Mouse (Mus musculus) layer of hippocampus, adult 8-10 months (tissue): Measurements from ENCODE around the gene Olfr553. TPM values are rescaled to one million over a fixed set of nuclear protein-coding genes. Genes with fewer than 3 reads are reported as not detected.
A peak's percentile ranks its signal among the peaks of the same experiment; 100 is the strongest.
"Not testable (repeated sequence)": the region's sequence is repeated elsewhere in the genome, so short reads cannot be mapped to it uniquely, and the experiment has no call there.

Experiments
- DNase-seq, 2 experiments: peaks; one replicate each; pipeline ENCODE4 v3.0.0; 2022; ENCODE audit warnings: low spot score in 2 of 2
- total RNA-seq, 4 experiments: library from RNA; stranded (reverse); gene quantifications; 2 replicates each; pipeline ENCODE4 v1.2.4; 2022

Olfr553 gene
- total RNA-seq = not detected

DNA sequence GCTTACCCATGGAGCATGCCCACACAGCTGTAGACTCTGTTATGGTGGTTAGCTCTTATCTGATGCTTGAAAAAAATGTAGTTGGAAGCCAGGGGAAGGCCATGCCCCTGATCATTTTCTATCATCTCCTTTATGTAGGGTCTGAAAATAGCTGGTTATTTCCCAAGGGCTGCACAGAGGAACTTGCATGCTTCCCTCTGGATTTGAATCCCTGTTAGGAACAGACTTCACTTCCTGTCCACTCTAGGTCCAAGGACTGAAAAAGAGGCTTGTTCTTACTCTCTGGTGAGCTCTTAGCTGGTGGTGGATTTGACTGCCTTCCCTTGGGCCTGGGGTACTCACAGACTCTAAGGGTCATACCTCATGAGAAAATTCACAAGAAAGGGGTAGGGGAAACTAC, at the start of gene Olfr553:
Gene Olfr553 (minus strand): TSS at position 101 of the 400 bp plus-strand sequence.
- no peak for DNase-seq

DNA sequence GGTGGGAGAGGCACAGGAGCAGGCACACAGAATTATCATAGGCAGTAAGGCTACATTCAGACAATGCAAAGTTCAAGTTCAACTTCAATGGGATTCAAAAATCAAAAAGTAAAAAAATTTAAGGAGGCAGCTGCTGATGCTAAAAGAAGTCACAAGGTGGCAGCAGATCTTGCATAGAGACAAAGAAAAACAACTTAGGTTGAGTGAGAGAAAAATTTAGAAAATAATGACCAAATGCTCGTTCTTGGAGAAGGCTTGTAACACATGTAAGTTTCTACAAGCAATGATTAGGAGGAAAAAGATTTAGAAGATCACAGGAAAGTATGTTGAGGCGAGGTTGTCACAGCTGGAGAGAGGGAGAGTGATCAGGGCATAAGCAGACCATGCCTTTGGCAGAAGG, 47.4 kb upstream of the Olfr553 start:
- no peak for DNase-seq

DNA sequence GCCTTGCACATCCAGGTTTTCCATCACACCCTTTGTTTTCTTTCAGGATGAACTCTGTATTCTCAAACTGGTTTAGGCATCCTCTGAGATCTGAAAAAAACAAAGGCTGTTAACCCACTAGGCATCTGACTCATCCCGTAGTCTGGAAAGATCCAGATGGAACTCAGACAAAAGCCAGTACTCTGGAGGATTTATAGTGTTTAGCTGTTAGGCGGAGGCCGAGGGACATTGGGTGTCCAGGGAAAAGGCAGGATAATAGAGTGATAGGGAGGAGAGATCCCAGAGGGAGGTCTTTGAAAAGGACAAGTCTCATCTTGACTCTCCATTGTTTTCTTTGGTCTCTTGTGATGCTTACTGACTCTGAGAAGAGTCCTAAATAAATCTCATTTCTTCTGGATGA, 46.6 kb upstream of the Olfr553 start, which contains the start of gene Olfr556:
Gene Olfr556 (plus strand): TSS at position 301 of the 400 bp plus-strand sequence.
- DNase-seq = no peak

DNA sequence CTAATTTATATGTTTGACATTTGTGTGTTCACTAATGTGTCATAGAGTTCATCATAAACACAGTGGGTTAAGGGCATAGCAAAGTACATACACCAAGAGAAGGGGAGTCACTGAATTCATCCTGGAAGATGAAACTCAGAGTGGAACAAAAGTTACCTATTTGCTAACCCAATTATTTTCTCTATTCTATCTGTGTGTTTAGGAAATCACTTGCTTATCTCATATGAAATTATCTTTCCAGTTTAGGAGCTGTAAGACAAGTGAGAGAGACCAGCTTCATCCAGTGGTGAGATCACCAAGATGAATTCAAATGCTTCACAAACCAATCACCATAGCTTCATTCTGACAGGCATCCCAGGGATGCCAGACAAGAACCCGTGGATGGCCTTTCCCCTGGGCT, 40.5 kb upstream of the Olfr553 start, which contains the start of gene Olfr555:
Gene Olfr555 (plus strand): TSS at position 301 of the 400 bp plus-strand sequence.
- no peak for DNase-seq

DNA sequence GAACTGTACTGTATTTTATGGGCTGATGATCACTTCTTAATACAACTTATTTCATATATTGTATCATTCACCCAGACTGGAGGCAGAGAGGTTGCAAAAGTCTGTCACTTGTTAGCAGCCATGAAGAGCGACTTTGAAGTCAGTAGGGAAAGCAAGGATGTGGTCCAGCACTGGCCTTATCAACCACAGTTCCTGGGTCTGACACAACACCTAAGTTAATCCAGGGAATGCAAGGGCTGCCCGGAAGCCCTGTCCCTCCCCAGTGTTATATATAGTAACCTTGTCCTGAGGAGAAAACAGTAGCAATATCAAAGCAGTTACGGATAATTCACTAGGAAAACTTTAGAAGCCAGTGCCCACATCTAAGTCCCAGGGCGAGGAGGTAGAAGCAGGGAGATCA, 26.9 kb upstream of the Olfr553 start:
- DNase-seq = not testable (repeated sequence)

DNA sequence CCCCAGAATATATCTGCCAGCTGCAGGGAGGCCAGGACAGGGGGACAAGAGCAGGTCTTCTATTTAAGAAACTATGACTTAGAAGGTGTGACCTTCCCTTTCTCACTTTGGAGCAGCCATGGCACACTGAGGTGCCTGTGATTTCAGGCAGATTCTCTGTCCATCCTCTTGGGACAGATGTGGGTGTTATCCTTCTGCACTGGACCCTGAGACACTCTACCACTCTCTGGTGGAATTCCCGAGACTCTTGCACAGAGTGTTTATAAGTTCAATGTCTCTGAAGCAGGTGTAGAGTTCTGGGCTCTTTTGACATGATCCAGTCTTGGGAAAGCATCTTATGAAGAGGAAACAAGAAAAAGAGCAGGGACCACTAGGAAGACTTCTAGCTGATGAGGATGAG, 20.1 kb upstream of the Olfr553 start, which contains the start of gene Olfr554:
Gene Olfr554 (plus strand): TSS at position 301 of the 400 bp plus-strand sequence.
- DNase-seq = no peak

DNA sequence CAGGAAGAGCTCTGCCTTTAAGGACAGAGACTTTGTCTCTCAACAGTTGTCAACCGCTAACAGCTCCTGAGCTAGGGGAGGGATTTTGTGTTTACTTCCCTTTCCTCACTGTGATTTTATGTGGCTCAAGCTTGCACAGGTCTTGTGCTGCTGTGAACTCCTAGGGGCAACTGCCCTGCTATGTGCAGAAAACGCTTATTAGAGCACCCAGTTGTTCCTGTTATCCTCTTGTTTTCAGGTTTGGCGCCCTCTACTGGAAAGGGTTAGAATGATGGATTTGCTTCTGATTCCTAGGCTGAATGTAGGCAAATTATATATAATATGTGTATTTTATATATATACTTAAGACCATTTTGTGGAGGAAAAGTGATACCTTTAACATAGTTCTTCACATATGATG, 18.6 kb upstream of the Olfr553 start:
- peak in 1 of 2 experiments; percentile 19 for DNase-seq

DNA sequence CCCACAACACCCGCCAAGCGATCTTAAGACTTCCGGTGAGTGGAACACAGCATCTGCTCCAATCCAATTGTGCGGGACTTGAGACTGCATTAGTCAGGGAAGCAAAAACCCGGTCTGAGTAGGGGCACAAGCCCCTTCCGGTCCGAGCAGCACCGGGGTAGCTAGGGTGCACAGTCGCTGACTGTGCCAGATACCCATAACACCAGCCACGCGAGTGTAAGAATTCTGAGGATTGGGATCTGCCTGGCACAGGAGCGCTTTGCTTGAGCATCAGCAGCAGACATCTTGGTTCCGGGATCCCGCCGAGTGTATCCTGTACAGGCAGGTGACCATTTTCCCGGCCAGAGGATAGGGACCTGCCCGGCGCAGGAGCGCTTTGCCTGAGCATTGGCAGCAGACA, 2.4 kb upstream of the Olfr553 start:
- not testable (repeated sequence) for DNase-seq

DNA sequence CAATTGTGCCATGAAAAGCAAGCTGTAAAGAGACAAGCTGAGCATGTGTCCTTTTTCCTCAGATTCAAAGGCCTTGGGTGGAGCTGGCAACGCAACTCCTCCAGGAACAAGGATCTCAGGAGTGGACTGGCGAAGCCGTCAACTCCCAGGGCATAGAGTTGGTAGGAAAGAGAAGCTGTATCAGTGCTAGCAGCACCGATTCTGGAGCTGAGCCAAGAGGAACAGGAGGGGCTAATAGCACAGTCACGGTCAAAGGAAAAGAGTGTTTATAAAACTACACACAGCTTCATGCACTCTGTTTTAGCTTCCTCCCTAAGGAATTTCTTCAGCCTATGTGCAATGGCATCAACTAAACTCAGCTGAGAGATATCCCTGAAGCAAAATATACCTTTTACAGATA, 1.6 kb upstream of the Olfr553 start:
- DNase-seq = no peak

DNA sequence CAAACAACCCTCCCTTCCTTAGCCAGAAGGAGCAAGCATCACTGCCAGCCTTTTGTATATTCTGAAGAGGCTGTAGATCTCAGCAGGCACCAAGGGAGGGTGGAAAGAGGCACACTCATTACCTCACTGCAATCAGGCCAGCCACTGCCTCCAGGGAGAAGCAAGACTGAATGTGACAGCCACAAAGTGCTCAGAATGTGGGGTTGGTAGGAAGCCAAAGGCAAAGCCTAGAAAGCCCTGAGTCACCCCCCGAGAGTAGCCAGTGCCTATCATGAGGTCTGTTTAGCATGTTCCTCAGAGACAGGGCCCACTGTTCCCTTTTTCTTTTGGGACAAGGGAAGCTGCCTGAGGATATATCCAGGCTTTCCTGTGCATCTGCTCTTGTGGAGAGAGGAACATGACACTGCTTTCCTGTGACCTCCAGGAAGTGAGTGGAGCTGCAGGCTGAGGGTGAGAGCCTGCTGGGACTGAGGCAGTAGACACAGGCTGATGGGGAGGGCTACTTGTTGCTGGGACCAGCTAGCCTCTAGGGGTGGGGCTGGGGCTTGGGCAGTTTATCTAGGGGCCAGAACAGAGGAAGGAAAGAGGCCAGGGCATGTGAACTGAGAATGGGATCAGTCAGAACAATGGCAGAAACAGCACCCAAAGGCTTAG, 20.5 kb downstream of the Olfr553 start, which contains the start of gene Olfr552:
Gene Olfr552 (plus strand): TSS at position 393 of the 654 bp plus-strand sequence.
- DNase-seq = no peak

DNA sequence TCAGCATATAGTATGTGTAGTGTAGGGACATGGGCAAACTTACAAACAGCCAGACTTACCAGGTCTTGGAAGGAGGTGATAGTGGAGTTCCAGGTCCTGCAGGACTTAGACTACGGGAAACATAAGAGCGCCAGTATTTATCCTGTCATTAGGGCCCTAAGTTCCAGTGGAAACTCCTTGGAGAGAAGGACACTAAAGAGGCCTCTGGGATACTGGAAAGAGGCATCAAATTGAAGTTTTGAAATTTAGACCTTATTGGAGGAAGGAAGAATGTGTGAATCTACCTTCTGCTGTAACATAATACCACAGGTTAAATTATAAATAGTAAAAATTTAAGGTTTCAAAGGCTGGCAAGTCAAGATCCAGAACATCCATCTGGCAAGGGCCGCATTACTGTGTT, 26.2 kb downstream of the Olfr553 start, which contains the start of gene Olfr551:
Gene Olfr551 (minus strand): TSS at position 101 of the 400 bp plus-strand sequence.
- DNase-seq = no peak

DNA sequence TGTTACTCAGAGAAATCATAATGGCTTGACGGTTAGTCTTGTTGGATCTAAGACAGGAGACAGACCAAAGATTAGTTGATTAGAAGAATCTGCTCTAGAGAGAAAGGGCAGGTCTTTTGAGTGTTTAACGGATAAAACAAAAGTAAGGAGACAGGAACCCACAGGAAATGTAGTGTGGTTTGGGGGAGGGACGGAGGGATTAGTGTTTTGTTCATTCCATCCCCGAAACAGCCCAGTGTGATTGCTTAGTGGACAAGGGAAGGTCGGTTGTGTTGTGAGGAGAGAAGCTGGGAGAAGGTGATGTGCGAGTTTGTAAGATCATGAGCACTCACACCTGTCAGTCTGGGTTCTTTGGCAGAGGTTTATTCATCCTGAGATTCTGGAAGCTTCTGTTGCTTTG, 42.0 kb downstream of the Olfr553 start:
- no peak for DNase-seq

DNA sequence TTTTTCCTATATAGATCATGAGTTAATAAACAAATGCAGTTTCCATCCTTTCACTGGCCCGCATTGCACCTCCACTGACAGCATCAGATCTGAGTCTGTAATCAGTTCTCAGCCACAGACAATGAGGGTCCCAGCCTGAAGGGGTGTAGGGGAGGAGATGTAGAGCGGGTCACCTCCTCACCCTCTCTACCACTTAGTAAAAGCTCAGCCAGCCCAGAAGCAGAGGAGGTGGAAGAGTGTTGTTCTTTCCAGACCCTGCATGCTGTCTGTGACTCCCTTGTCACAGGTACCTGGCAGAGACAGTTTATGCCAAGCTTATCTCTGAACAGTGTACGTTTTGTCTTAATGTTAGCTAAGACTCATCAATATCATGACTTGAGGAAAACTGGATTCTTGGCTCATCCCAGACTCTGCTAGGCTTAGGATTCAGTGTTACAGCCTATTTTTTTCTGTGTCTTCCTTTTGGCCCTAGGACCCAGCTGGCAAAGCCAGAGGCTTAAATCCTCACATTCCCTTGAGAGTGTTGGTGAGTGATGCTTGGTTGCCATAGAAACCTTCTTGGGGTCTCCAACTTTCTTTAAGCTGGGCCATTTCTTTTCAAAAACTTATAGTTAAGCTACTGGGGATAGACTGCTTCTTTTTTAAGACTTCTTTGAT, 44.7 kb downstream of the Olfr553 start:
- no peak for DNase-seq

DNA sequence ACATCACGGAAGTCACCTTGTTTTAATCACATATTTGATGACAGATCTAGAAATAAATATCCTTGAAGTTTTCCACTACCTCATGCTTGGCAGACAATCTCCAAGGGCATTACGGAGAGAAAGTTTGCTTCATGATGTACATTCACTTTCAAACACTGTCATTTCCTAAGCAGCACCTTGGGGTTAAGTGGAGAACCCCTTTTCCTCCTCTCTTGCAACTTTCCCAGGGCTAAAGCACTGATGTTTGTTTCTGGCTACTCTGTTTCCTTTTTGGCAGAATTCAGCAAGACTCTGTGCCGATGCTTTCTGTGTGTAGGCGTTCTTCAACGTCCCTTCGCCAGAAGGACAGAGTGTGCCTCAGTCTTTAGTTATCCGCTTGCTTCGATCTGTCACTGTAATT, 46.9 kb downstream of the Olfr553 start, which contains the start of gene Olfr550:
Gene Olfr550 (plus strand): TSS at position 301 of the 400 bp plus-strand sequence.
- DNase-seq = no peak

DNA sequence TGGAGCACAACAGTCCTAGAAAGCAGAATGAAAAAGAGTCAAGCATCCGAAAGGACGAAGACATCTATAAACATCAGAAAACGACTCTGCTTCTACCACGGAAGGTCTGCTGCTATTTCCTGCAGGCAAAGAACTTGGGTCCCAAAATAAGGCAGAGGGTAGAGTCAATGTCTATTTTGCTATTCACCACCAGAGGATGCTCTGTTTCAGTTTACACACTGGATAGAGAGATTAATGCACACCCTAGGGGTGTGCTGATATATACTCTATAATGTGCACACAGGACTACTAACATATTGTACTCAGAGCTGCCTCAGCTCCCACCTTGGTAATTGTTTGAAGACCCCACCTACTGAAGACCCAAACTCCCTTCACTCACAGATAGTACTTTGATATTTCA, 51.8 kb downstream of the Olfr553 start:
- DNase-seq = no peak

DNA sequence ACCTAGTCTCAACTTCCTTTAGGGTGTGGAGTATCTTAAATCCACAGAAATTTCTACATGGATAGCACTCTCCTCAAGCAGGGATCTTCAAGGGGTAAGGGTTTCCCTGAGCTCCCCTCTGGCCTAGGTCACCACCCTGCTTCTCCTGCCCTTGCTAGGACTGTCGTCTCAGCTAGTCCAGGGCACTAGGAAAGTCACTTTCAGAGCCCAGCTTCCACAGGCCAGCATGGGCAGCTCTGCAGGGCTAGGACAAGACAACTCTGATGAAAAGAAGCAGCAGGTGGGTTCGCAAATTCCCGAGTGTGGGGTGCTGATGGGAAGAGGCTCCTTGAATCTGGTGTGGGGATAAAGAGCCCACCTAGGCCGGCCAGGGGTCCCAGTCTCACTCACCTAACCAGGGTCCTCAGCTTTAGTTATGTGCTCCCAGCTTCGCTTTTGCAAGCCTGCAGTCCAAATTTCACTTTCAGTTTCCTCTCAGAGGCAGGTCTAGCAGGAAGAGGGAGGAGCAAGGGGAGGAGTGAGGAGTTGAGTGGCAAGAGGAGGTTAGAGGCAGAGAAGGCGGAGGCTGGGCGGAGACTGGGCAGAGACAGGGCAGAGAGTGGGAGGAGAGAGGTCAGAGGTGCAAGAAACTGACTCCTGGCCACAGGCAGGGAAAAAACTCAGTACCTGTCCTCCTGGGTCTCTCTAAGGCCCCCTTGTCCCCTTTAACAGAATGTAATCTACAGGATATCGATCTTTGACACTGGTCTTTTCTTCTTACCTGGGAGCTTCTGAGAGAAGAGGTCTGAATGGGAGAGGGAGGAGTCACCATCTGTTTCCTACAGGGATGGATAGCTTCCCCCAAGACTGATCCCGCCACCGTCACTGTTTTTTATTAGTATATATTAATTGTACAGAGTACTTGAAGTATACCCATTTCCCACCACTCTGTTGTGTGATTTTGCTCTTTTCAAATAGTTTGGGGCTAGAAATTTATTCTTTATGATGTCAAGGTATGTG, 52.7 kb downstream of the Olfr553 start, which contains the start of gene Trim21:
Gene Trim21 (minus strand): TSS at position 488 of the 999 bp plus-strand sequence.
- peak; percentile 34 to 38 for DNase-seq

Other genes with a start within 250 kb of the Olfr553 start
- gene Rrm1, start 176.5 kb downstream of the Olfr553 start, total RNA-seq = 10 to 100 TPM; 10.7 to 12.0 (median 11.5) TPM
- gene Olfr543, start 136.5 kb downstream of the Olfr553 start, total RNA-seq = not detected
- not detected for gene Olfr544, start 129.9 kb downstream of the Olfr553 start, total RNA-seq
- not detected for gene Olfr545, start 118.6 kb downstream of the Olfr553 start, total RNA-seq
- not detected for gene Olfr547, start 83.5 kb downstream of the Olfr553 start, total RNA-seq
- not detected for gene Olfr548-ps1, start 77.3 kb downstream of the Olfr553 start, total RNA-seq
- gene Olfr549, start 68.3 kb downstream of the Olfr553 start, total RNA-seq = not detected
- gene Trim21, start 52.7 kb downstream of the Olfr553 start, total RNA-seq = 1 to 10 TPM; 3.5 to 5.9 (median 4.8) TPM
- gene Olfr550, start 46.8 kb downstream of the Olfr553 start, total RNA-seq = 1 to 10 TPM; 1.3 to 3.4 (median 2.2) TPM
- not detected for gene Olfr551, start 26.3 kb downstream of the Olfr553 start, total RNA-seq
- gene Olfr552, start 20.4 kb downstream of the Olfr553 start, total RNA-seq = under 1 TPM; 0.14 to 0.33 (median 0.18) TPM
- gene Olfr554, start 20.2 kb upstream of the Olfr553 start, total RNA-seq = under 1 TPM in 1 of 4 experiments, not detected in 3; 0.24 TPM
- not detected for gene Olfr555, start 40.6 kb upstream of the Olfr553 start, total RNA-seq
- under 1 TPM in 1 of 4 experiments, not detected in 3; 0.19 TPM for gene Olfr556, start 46.7 kb upstream of the Olfr553 start, total RNA-seq
- gene Trim68, start 69.1 kb upstream of the Olfr553 start, total RNA-seq = 1 to 10 TPM; 6.8 to 8.6 (median 8.0) TPM
- under 1 TPM; 0.12 to 0.85 (median 0.17) TPM for gene Olfr557, start 77.7 kb upstream of the Olfr553 start, total RNA-seq
- under 1 TPM; 0.31 to 0.49 (median 0.39) TPM for gene Olfr558, start 84.0 kb upstream of the Olfr553 start, total RNA-seq
- not detected for gene Olfr33, start 100.9 kb upstream of the Olfr553 start, total RNA-seq
- not detected for gene Olfr559, start 109.3 kb upstream of the Olfr553 start, total RNA-seq
- gene Olfr560, start 141.1 kb upstream of the Olfr553 start, total RNA-seq = not detected
- gene Olfr78, start 141.3 kb upstream of the Olfr553 start, total RNA-seq = under 1 TPM in 3 of 4 experiments, not detected in 1; 0.13 to 0.37 (median 0.16) TPM
- not detected for gene Olfr561, start 153.0 kb upstream of the Olfr553 start, total RNA-seq
- under 1 TPM in 3 of 4 experiments, not detected in 1; 0.40 to 0.68 (median 0.51) TPM for gene Olfr564, start 185.3 kb upstream of the Olfr553 start, total RNA-seq
- not detected for gene Olfr566, start 240.5 kb upstream of the Olfr553 start, total RNA-seq